Mouse (Mus musculus) layer of hippocampus, postnatal 14 days (tissue): ENCODE results near the gene Sorcs2. TPM values are rescaled to one million over a fixed set of nuclear protein-coding genes. Genes with fewer than 3 reads are reported as not detected.

Experiments
- DNase-seq, 2 experiments: peaks; one replicate each; pipeline ENCODE4 v3.0.0; 2021 to 2022; ENCODE audit warnings: low spot score in 2 of 2, mixed read lengths in 1 of 2
- total RNA-seq, 2 experiments: library from RNA; stranded (reverse); gene quantifications; 2 replicates each; pipeline ENCODE4 v1.2.3; 2021

The Sorcs2 gene
- total RNA-seq, 2 experiments from 2014 or later, result 54.7 to 58.8 TPM

DNA sequence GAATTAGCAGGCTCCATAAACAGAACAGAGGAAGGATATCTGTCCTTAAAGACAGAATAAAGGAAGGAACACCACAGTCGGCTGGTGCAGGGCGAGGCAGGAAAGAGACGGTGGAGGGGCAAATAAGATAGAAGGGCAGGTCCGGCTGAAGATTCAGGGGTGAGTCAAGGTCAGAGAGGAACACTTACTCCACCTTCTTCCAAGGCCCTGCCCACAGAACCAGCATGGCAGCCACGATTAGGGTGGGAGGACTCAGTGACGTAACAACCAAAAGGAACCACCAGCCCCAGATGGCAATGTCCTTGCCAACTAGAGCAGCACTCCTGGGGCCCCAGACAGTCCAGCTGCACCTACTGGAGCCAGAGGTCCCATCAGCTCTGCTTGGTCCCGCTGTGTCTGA lies 36.2 kb downstream of the Sorcs2 start:
- no peak for DNase-seq

DNA sequence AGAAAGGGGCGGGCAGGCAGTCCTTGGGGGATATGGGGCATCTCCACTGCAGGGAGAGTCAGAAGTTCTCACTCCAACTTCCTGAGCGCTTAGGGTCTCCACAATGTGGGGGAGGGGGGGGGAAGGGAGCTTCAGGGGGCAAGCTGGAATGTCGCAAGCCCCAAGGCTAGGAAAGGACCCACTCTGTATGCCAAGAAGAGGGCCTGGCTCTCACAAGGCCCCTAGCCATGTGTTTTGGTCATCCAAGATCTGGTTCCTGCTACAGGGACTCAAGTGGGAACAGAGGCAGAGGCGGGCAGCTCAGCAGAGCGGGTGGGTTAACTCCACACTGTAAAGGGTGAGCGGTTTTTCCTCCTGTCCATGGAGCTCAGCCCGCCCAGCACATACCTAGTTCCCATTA lies 37.6 kb downstream of the Sorcs2 start:
- DNase-seq, result no peak

DNA sequence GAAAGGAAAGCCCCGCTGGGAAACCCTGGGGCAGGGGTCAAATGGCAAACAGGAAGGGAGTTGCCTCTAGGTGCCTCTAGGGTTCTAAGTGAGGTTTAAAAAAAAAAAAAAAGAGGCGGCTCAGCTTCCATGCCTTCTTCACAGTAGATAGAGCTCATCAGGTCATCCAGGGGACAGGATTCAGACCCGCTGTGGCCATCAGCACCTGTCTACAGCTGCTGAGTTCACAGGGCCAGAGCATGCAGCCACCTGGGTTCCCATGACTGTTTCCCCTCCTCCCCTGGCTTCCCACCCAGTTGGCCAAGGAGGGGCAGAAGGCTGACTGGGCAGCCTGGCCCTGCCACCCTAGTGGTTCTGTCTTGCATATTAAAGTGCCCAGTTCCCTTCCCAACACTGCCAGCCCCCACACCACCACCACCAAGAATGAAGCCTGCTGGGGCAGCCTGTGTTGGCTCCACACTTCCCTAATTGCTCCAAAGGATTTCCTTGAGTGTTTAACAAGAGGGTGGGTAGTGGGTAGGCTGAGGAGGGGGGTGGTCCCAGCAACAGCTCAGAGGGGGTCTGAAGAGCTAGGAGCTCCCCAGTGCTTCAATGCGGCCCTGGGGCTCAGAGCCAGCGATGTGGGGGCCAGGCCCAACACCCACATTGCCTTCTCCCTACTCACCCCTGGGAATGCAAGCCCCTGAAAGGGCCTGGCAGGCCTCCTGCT lies 38.2 kb downstream of the Sorcs2 start:
- DNase-seq, result peak; percentile 53 to 56

DNA sequence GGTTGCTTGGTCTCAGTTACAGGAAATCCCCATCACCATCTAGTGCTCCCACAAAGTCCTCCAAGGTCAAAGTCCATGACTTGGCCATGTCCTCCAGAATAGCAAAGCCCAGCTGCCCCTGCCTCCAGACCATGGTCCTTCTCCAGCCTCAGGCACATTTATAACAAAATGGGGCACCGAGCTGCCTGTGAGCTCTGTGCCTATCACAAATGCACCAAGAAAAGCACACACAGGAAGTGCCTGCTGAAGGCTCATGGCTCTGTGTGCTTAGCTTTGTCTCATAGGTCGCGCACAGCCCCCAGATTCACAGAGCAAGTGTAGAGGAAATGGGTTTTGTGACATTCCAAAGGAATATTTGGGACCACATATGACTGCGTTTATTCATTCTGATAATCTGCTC lies 39.8 kb downstream of the Sorcs2 start:
- DNase-seq, result no peak

DNA sequence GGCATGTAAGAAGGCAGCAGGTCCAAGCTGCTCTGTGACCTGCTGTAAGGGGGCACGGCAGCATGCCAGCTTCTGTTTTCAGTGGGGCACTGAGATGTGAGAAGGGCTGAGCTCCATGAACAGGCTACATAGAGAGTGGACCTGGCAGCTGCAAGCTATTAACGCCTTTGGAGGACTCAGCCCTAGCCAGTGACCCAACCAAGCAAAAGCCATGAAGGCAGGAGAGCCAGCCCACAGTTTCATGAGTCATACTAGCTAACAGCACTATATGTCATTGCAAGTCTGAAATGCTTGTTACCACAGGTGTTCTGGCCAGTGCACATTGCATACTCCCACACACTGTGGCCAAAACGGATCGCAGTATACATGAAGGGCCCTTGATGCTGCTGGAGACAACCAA lies 41.3 kb downstream of the Sorcs2 start:
- no peak for DNase-seq

DNA sequence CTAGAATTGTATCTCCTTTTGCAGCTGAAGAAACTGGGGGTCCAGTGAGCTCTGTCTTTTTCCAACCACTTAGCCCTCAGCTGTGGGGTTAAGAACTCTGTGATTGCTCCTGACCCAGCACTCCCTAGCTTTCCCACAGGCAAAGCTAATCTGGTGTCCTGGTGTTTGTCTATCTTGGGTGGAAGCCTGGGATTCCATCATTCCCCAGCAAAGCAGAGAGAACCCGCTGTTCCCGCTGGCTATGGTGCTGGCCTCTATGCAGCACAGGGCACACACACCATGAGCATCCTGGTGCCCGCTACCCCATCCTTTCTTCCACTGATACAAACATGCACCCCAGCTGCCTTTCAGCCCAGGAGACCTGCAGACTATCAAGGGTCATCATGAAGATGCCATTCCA lies 42.3 kb downstream of the Sorcs2 start:
- no peak for DNase-seq

DNA sequence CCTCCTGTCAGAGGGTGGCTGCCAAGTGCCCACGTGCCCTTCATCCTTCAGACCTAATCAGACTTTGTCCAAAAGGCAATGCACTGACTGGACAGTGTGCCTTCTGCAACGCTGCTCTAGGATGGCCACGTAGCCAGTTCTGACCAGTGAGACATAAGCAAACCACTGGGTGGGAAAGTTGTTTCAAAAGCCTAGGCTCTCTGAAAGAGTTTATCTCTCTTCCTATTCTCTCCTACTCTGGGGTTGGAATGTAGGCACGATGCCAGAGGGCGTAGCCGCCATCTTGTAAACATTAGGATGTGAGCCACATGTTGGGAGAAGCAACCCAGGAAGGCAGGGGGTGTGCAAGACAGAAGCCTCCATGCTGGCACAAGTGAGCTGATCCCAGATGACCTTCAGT lies 44.3 kb downstream of the Sorcs2 start:
- no peak for DNase-seq

DNA sequence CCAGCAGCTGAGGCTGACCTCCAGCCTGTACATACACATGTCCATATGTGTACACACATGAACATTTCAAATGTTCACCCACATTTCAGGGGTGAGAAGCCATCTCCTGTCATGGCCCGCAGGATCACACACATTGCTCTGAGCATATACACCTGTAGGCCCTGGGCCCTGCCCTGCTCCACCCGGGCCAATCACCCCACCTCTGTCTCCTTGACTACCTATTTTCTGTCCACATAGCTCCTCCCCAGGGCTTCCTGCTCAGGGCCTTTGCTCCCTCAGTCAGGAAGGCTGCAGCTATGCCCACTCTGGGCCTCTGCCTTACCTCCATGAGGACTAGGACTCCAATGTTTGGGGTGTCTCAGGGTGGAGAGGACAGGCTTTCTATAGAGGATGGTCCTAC lies 44.7 kb downstream of the Sorcs2 start:
- no peak for DNase-seq

DNA sequence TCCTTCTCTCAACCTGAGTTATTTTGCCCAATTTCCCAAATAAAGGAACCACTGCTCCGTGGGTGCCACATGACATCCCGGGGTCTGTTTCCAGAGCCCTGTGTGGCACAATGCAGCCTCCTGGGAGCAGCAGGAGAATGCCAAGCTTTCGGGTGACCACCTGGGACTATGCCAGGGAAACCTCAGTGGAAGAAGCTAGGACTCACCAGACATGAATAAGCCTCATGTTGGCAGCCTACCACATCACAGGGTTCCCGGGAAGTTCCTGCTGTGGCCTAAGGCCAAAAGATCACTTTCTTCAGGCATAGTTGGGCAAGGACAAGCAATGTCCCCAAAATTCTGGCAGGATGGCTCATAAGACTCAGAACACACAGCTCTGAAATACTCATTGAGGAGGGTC lies 51.2 kb downstream of the Sorcs2 start:
- no peak for DNase-seq

DNA sequence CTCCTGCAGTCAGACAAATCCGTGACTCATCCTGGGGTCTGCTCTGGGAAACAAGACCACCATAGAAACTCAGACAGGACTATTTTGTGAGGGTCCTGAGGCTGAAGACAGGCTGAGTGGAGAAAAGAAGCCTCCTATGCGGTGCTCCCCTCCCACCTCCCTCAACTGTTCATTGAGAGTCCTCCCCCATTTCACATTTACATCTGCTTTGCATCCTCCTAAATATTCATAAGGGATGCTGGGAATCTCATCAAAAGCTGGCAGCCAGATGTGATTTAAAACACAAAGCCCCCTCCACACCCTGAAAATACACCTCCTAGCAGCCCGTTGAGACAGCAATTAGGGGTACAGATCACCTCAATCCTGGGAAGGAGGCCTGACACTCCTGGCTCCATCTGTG lies 58.7 kb downstream of the Sorcs2 start:
- DNase-seq, result no peak

DNA sequence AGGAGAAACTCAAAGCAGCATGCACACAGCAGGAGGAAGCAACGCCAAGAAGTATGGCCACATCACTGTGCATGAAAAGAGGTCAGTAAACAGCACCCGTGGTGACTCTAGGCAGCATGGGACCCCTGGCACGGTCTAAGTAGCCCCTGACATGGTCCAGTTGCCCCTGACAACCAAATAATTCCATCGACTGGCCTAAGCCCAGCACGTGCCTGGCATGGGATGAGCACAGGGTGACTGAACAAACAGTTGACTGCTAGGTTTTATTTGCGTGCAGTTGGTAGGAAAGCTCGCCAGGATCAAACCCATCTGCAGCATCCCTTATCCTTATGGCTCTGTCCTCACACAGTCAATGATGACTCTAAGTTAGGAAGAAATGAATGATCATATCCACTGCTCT lies 61.7 kb downstream of the Sorcs2 start:
- DNase-seq, result peak; percentile 61 to 77

DNA sequence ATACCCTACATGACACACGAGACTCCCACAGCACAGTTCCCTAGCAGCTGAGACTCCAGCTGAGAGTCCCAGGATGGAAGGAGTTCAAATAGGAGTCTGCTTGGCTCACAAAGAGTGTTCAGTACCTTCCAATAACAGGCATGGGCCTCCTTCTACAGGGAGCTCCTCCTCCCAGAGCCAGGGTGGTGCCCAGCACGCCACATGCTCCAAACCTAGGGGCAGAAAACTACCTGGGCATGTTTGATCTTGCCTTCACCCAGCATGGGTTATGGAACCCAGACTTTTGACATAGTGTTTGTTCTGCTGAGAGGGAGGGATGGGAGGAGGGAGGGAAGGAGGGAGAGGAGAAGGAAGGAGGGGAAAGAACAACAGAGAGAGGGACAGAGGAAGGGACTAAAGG lies 62.3 kb downstream of the Sorcs2 start:
- no peak for DNase-seq

DNA sequence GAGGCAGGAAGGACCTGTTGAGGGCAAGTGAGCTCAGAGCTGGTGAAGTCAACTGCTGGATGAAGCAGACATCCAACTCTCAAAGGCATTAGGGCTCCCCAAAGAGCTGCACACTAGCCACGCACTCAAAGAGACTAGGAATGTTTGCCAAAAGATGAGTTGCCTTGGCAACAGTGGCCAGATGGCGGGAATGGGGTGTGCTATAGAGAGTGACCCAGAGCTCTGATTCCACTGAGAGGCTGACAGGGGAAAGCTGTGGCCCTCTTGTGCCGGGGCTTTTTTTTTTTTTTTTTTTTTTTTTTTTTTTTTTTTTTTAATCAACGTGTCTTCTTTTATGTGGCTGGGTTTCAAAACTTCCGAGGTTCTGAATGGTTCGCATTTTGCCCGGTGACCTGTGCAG lies 63.7 kb downstream of the Sorcs2 start:
- no peak for DNase-seq

DNA sequence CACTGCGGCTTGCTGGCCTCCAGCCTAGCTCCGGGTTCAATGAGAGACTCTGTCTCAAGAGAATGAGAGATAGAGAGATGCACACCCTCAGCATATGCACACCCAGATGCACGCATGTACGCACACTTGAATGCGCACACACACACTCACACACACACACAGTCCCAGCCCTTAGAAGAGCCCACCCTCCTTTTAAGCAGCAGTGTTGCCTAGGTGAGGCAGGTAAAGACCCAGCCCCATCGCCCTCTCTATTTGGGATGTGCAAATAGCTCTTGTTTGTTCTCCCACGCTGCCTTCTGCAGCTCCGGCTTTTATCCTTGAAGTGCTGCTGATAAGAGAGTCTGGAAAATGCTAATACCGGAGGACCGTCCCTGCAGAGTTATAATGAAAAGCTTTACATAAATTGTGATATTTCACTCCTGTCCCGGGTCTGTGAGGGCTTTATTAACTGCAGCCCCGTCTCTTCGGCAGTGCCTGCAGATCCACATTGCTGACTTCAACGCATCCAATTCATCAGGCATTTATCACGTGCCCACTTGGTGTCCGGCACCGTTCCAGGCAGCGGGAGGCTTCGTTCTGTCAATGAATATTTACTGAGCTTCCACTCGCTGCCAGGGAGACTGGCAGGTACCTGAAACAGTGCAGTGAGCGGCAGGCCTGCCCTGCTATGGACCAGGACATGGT lies 67.3 kb downstream of the Sorcs2 start:
- DNase-seq, result peak; percentile 62 to 79

DNA sequence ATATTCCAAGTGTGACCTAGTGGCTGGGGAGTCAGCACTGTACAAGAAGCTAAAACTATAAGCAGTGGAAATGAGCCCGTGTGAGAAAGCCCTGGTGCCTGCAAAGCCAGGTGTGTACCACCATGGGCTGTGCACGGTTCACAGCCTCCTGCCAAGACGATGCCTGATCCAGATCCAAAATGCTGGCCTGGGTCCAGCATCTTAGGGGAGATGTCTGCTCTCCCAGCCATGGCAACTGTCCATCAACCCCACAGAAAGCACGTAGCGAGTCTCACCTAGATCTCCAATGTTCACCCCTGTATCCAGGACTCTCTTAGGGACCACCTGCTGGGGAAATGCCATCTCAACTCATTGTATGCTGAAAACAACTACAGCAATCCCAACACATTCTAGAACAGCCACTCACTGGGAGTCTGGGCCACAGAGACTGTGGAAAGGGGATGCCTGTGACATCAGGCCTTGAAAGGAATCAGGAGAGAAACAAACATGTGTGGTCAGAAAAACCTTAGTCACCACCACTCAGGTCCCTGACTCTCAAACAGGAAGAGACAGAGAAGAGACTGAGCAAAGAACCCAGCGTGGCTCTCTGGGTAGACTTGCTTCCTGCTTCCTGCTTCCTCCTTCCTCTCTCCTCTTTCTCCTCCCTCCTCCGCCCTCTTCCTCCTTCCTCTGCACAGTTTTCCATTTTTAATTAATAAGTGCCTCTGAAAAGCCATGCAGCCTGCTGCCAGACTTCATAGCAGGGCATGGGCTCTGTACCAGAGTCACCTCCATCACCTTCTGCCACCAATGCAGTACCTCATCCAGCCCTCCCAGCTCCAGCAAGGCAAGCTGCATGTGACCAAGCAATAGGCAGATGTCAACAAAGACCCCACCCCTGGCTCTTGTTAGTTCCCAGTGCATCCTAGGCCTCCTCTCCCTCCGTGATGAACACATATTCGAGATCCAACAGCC lies 71.6 kb downstream of the Sorcs2 start:
- no peak for DNase-seq

DNA sequence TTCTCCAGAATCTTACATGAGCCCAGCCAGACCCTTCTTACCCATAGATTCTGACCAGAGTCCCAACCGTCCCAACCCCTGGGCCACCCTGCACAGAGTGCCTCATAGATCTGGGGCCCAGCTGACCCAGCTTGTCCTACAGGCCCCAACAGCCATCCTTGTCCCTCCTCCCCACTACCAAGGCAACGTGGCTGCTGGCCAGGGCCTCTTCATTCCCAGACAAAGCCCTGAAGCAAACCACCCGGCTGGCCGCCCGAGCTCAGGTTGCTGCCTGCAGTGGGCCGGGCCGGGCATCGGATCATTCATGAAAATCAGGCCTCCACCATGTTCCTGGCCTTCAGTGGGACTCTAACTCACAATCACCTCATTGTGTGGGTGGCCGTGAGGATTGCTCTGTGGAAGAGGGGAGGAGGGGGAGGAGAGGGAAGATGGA lies 73.8 kb downstream of the Sorcs2 start:
- peak; percentile 65 to 80 for DNase-seq

DNA sequence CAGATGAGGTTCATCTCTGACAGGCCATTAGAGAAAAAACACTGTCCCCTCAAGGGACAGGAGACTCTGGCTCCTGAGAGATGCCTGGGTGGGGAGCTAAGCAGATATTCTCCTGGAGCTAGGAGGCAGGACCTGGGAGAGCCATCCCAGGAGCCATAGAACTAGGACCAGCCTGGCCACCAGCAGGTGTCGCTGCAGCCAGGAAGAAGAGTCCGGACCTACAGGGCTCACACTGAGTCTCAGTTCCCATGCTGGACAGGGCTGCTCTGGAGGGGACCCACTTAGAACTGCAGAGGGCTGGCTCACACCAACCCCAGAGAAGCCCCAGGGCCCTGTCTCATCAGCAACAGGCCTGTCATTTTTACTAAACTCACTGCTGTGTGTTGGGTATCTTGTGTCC lies 74.4 kb downstream of the Sorcs2 start:
- peak; percentile 75 for DNase-seq

DNA sequence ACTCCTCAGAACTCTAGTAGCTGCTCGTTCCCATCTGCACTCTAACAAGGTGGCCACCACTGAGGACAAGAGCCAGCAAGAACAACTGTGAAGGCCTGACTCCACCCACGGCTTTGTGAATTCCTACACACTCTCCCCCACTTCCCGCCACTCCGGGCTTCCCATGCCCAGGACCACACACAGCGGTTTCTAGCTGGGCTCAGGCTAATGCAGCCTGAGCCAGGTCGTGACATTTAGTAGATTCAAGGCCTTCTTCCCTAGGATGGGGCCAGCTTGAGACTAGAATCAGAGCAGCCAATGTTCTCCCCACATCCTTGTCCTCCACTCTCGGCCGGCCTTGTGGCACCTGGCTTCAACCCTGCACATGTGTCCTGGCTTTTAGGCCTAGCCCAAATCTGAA lies 76.4 kb downstream of the Sorcs2 start:
- DNase-seq, result no peak

DNA sequence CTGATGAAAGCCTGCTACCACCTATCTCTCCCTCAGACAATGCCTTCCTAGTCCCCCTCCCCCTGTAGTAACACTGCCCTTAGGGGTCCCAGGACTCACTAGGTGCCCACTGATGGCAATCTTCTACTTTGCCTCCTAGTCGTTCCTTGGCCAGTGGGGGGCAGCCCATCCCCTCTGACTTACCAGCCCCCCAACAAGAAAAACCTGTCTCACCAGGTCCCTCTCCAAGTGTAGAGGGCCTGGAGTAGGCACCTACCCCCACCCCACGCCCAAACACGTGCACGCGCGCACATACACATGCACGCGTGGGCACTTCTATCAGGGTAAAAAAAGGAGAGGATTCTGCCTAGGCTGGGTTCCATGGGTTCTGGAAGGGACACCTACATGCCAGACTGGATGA lies 77.3 kb downstream of the Sorcs2 start:
- no peak for DNase-seq

DNA sequence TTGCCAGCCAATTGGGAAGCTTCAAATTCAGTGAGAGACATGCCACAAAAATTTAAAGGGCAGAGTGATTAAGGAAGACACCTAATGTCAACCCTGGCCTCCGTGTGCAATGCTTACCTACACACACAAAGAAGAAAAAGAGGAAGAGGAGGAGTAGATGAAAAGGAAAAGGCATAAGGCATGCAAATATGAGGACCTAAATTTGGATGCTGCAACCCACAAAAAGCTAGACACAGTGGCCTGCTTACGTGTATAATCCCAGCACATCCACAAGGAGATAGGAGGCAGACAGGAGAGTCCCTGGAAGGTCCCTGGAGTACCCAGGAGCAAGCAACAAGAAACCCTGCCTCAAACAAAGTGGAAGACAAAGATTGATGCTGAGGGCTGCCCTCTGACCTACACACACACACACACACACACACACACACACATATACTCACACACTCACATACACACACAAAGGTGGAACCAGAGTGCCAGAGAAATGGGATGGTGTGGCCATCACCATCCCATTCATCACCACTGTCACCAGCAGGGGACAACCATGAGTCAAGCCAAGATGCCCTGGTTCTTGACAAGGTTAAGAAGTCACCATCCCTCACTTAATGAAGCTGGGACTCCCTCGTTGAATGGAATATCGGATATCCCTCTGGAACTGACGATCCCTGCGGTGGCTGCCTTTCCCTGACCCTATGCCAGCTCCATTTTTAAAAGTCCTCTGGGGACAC lies 80.1 kb downstream of the Sorcs2 start:
- no peak for DNase-seq

DNA sequence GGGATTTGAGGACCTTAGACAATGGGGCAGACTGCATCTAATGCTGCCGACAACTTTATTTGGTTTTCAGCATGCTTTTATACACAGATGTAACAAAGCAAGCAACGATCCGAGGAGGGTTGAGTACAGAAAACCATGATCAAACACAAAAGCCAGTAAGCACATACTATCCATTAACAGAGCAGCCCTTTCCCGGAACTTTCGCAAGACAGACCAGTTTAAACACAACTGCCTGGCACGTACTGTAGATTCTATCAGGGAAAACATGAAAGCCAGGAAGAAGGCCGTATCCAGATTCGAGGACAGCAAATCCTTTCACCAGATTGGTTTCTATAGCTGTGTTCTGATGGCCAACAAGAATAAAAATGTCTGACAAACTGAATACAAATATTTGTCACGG lies 82.8 kb downstream of the Sorcs2 start:
- DNase-seq, result no peak
